Mouse (Mus musculus) midbrain, embryonic 14.5 days (tissue): Measurements from ENCODE around the gene Btbd2. TPM values are rescaled to one million over a fixed set of nuclear protein-coding genes. Genes with fewer than 3 reads are reported as not detected.

Experiments
- ATAC-seq: fragments of 200-750 bp; cut with Nextera tagmentation; 2 replicates; pipeline ENCODE4 v1.8.0; 2017; ENCODE audit warnings: moderate number of reproducible peaks, moderate library complexity; ENCODE audit not compliant: low FRiP score, low TSS enrichment
- DNase-seq: peaks from one replicate; pipeline ENCODE4 v3.0.0-alpha.2; 2015
- H3K27ac ChIP-seq: fragments of 300-500 bp; sonication (generic); replicated peaks from 2 replicates; pipeline ENCODE4 v1.5.1; 2014; ENCODE audit warnings: mild to moderate bottlenecking, low read depth, low read length, moderate library complexity
- H3K27me3 ChIP-seq: fragments of 300-500 bp; sonication (generic); 2 replicates; pipeline ENCODE4 v1.6.1; 2014; ENCODE audit warnings: low read length, control low read depth, mixed read lengths; ENCODE audit not compliant: control insufficient read depth, insufficient read depth
- H3K36me3 ChIP-seq: fragments of 300-500 bp; sonication (generic); 2 replicates; pipeline ENCODE4 v1.6.1; 2014; ENCODE audit warnings: low read length, control low read depth; ENCODE audit not compliant: control insufficient read depth, insufficient read depth
- H3K4me1 ChIP-seq: fragments of 300-500 bp; sonication (generic); 2 replicates; pipeline ENCODE4 v1.6.1; 2014; ENCODE audit warnings: mild to moderate bottlenecking, antibody characterized with exemption, low read length, control low read depth; ENCODE audit not compliant: control insufficient read depth, insufficient read depth
- H3K4me2 ChIP-seq: fragments of 300-500 bp; sonication (generic); 2 replicates; pipeline ENCODE4 v1.6.1; 2014; ENCODE audit warnings: mild to moderate bottlenecking, low read length, moderate library complexity
- H3K4me3 ChIP-seq: fragments of 300-500 bp; sonication (generic); replicated peaks from 2 replicates; pipeline ENCODE4 v1.5.1; 2014; ENCODE audit warnings: low read depth, low read length
- H3K9ac ChIP-seq: fragments of 300-500 bp; sonication (generic); replicated peaks from 2 replicates; pipeline ENCODE4 v1.6.1; 2014; ENCODE audit warnings: mild to moderate bottlenecking, low read length, moderate library complexity
- H3K9me3 ChIP-seq: fragments of 300-500 bp; sonication (generic); 2 replicates; pipeline ENCODE4 v1.6.1; 2016; ENCODE audit warnings: low read length, control low read depth, mixed read lengths; ENCODE audit not compliant: control insufficient read depth
- WGBS: fragments of 180-500 bp; shearing (Covaris S2); extraction: QIAGEN DNeasy Blood & Tissue Kit; methylation state at CpG from one replicate; pipeline ENCODE4 v1.1.7; 2014; 5-methylcytosine and 5-hydroxymethylcytosine counted together
- polyA plus RNA-seq: library from polyadenylated mRNA; unstranded; fragments of >200 nt; fragmentation: Nextera tagmentation; extraction: Ambion mirVana; gene quantifications from 2 replicates; pipeline ENCODE4 v1.2.1, GENCODE M21; 2014

Btbd2 gene
- polyA plus RNA-seq, 1 experiment from 2014 or later: 80.1 TPM

GRCm38 (mm10) chr10:80680260-80680696, 23.4 kb upstream of the Btbd2 start:
- DNase-seq: no peak
- no peak overlapping the region for H3K27ac ChIP-seq
- no peak for ATAC-seq

GRCm38 (mm10) chr10:80679556-80680259, 22.8 kb upstream of the Btbd2 start:
- Histone ChIP-seq H3K36me3 (peaks cover 11% of the 10 kb centered on the region), H3K27me3 (no peaks in the 10 kb centered on the region), H3K27ac (peak overlapping the region; percentile 97; the same call in 1 of the 2 replicates), H3K4me1 (peaks cover 25% of the 10 kb centered on the region), H3K9me3 (no peaks in the 10 kb centered on the region), H3K4me3 (no peak overlapping the region), H3K4me2 (no peak overlapping the region), H3K9ac (no peak overlapping the region)
- DNase-seq: no peak
- 48% methylated on average over 9 of the region's 9 CpGs for WGBS
- ATAC-seq: no peak

More at GRCm38 (mm10) chr10:80680260-80680696, 23.4 kb upstream of the Btbd2 start:
- no peaks in the 10 kb centered on the region for H3K27me3 ChIP-seq
- no peak overlapping the region for H3K4me2 ChIP-seq
- WGBS: 71% methylated on average over 2 of the region's 2 CpGs
- H3K4me3 ChIP-seq: no peak overlapping the region
- H3K9ac ChIP-seq: no peak overlapping the region
- H3K4me1 ChIP-seq: peaks cover 19% of the 10 kb centered on the region
- no peaks in the 10 kb centered on the region for H3K9me3 ChIP-seq
- peaks cover 16% of the 10 kb centered on the region for H3K36me3 ChIP-seq

DNA sequence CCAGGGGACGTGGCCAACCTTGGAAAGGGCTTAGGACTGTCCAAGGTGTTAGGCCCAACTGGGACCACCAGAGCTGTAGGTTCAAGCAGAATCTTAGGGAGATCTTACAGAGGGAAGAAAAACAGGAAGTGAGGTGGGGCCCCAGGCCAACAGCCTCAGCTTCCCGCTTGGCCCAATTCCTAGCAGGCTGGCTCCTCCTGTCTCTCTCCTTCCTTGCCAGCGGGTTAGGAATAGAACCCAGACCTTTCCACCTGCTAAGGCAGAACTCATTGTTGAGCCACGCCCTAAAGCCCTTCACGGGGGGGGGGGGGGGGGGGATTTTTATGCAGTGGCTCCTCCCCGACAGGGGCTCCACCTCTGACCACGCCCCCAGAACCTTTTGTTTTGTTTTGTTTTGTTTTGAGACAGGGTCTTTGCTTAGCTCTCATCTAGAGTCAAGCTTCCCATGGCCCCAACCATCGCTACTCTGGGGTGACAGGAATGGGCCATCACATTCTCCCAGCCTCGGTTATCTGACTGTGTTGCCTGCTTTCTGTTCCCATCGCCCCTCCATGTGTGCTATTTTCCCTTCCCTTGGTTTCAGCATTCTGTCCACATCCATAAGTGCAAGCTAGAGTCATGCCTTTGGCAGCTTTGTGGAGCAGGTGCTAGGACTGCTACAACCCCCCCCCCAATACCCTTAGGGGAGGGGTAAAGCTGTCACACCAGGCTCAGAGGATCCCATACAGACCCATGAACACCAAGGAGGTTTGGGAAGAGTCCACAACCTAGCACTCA, 21.9 kb upstream of the Btbd2 start:
- WGBS: 59% methylated on average over 10 of the region's 10 CpGs
- Histone ChIP-seq H3K27me3 (no peaks in the 10 kb centered on the region), H3K9me3 (no peaks in the 10 kb centered on the region), H3K36me3 (peaks cover 6% of the 10 kb centered on the region; the same call in 1 of the 2 replicates), H3K4me3 (no peak overlapping the region), H3K9ac (no peak overlapping the region), H3K27ac (peak overlapping the region; percentile 97), H3K4me2 (peak overlapping the region; percentile 8; the same call in 1 of the 2 replicates), H3K4me1 (peaks cover 34% of the 10 kb centered on the region)
- DNase-seq (no peak), ATAC-seq (no peak)

DNA sequence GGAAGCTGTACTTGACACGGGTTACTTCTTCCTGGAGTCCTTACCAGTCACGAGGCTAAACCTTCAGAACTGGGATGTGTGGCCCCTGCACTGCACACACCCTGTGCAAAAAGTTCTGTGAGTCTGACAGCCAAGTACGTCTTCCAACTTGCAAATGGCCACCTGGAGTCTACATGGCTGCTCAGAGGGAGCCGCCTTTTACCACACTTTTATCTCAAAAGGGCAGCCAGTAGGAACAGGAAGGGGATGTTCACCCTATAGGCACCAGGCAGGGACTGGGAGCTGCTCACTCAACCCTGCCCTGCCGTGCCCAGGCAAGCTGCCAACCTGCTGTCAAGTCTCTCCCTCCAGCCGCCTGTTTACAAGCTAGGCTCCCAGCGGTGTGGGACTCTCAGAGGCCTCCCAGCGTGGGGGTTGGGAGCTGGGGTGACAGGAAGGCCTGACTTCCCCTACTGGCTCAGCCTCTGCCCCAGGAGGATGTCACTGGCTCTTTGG, 21.1 kb upstream of the Btbd2 start, which contains the start of gene Mknk2:
Gene Mknk2 (minus strand): TSS at position 171 of the 495 bp plus-strand sequence.
- H3K27ac ChIP-seq: peak within 1 kb of the TSS; percentile 97
- DNase-seq (peak; percentile 80), ATAC-seq (no peak)

DNA sequence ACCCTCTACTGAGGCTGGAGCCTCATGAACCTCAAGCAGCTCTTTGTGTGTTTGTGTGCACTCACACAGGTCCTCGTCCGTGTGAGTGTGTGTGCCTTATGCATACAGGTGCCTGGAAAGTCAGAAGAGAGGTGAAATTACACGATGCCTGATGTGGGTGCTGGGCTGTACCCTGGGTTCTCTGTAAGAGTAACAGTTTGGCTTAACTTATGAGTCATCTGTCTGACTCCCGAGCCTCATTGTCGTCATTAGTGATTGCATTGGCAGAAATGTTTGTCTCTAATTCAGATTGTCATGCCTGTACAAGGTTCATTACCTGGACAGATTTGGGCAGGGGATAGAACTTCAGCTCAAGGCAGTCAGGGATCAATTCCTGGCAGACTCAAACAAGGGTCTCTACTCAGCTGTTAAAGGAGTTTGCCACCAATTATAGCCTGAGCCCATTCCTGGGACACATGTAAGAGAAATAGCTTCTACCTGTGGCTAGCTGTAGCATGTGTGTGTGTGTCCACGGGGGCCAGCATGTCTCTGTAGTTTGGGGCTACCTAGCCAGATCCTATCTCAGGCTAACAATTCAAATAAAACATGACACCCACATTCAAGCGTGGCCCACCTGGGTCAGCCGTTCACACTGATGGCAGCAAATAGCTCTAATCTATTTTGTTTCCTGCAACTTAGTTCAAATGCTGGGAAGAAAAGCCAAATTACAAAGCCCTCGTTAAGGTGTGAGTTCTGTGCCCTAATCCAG, 20.4 kb upstream of the Btbd2 start:
- peak overlapping the region; percentile 69 for H3K9ac ChIP-seq
- 46% methylated on average over 9 of the region's 9 CpGs for WGBS
- H3K27ac ChIP-seq: peak overlapping the region; percentile 97
- no peaks in the 10 kb centered on the region for H3K9me3 ChIP-seq
- peak overlapping the region; percentile 96 for H3K4me2 ChIP-seq
- H3K36me3 ChIP-seq: peaks cover 7% of the 10 kb centered on the region; the same call in 1 of the 2 replicates
- no peak for DNase-seq
- ATAC-seq: no peak
- H3K4me3 ChIP-seq: peak overlapping the region; percentile 98
- no peaks in the 10 kb centered on the region for H3K27me3 ChIP-seq
- H3K4me1 ChIP-seq: peaks cover 46% of the 10 kb centered on the region

More for the DNA sequence above, 21.1 kb upstream of the Btbd2 start, which contains the start of gene Mknk2:
- Histone ChIP-seq H3K4me3 (peak within 1 kb of the TSS; percentile 98), H3K9ac (peak within 1 kb of the TSS; percentile 69), H3K4me2 (peak within 1 kb of the TSS; percentile 96), H3K36me3 (peaks cover 1% of the 10 kb centered on the region), H3K4me1 (peaks cover 42% of the 10 kb centered on the region), H3K9me3 (no peaks in the 10 kb centered on the region), H3K27me3 (no peaks in the 10 kb centered on the region)
- WGBS: 26% methylated on average over 8 of the region's 8 CpGs

- Histone ChIP-seq H3K9ac (peak overlapping the region; percentile 96), H3K4me1 (peaks cover 46% of the 10 kb centered on the region), H3K4me2 (peak overlapping the region; percentile 96)
These were observed 19.5 kb upstream of the Btbd2 start for GRCm38 (mm10) chr10:80676198-80676928.

GRCm38 (mm10) chr10:80675405-80676197, 18.7 kb upstream of the Btbd2 start:
- peak; percentile 55 for DNase-seq
- ATAC-seq: peak; percentile 21
- Histone ChIP-seq H3K27me3 (no peaks in the 10 kb centered on the region), H3K9me3 (no peaks in the 10 kb centered on the region), H3K36me3 (peaks cover 22% of the 10 kb centered on the region), H3K4me1 (peaks cover 46% of the 10 kb centered on the region), H3K4me3 (peak overlapping the region; percentile 98), H3K27ac (peak overlapping the region; percentile 97), H3K9ac (peak overlapping the region; percentile 96), H3K4me2 (peak overlapping the region; percentile 96)
- WGBS: under 1% methylated on average over 53 of the region's 54 CpGs

More at GRCm38 (mm10) chr10:80676198-80676928, 19.5 kb upstream of the Btbd2 start:
- H3K27me3 ChIP-seq: no peaks in the 10 kb centered on the region
- WGBS: under 1% methylated on average over 68 of the region's 78 CpGs
- H3K36me3 ChIP-seq: peaks cover 15% of the 10 kb centered on the region
- no peaks in the 10 kb centered on the region for H3K9me3 ChIP-seq
- DNase-seq (peak; percentile 100), ATAC-seq (peak; percentile 94)
- peak overlapping the region; percentile 97 for H3K27ac ChIP-seq
- peak overlapping the region; percentile 98 for H3K4me3 ChIP-seq
